Mouse (Mus musculus): ENCODE results near the gene Adarb1. TPM values are rescaled to one million over a fixed set of nuclear protein-coding genes. Genes with fewer than 3 reads are reported as not detected.

Gene Adarb1
- total and polyA plus RNA-seq, 3 experiments = 11.4 to 17.2 (median 17.1) TPM

DNA sequence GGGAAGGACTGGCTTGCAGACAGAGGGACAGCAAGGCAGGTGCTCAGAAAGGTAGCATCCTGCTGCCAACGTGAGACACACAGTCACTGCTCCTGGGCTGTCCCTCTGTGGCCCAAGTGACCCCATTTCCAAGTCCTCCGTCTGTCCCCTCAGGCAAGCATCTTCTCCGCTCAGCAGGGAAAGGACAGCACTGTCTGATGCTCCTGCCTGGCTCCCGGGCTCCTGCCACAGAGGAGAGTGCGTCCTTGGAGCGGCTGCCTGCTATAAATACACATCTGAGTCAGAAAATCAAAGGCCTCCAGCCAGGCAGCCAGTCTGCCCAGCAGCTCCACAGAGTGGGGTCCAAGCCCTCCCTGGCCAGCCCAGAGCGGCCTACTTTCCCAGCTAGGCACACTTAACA lies 38.4 kb upstream of the Adarb1 start:
- DNase-seq = peak; percentile 56 to 78
- intact Hi-C loops (cut with DNase I) = no loop called here
- peak overlapping the region; percentile 86 for H3K27ac ChIP-seq
- 60% methylated on average over 7 of the region's 7 CpGs for WGBS
- peak overlapping the region; percentile 16; the same call in 1 of the 2 replicates for H3K9ac ChIP-seq (ENCODE audit: low read depth, low read length)
- TF ChIP-seq CTCF (IDR thresholded peaks at IDR 0.05) (no peak), POLR2A (IDR thresholded peaks at IDR 0.05; ENCODE audit: insufficient read depth, low read depth, low read length) (peak; percentile 42; the same call in 1 of the 2 replicates), EP300 (IDR thresholded peaks at IDR 0.05; ENCODE audit: insufficient read depth, low read depth, low read length) (no peak)
- H3K36me3 ChIP-seq (ENCODE audit: control insufficient read depth, insufficient read depth, low read length) = no peaks in the 10 kb centered on the region; the same call in 1 of the 2 replicates
- peaks cover 15% of the 10 kb centered on the region for H3K4me1 ChIP-seq (ENCODE audit: control insufficient read depth, insufficient read depth, low read length)
- no peak overlapping the region for H3K4me3 ChIP-seq
- no peaks in the 10 kb centered on the region for H3K79me2 ChIP-seq (replicated peaks; ENCODE audit: control insufficient read depth, insufficient read depth, low read length)
- H3K27me3 ChIP-seq (ENCODE audit: control insufficient read depth, insufficient read depth, low read length) = no peaks in the 10 kb centered on the region

DNA sequence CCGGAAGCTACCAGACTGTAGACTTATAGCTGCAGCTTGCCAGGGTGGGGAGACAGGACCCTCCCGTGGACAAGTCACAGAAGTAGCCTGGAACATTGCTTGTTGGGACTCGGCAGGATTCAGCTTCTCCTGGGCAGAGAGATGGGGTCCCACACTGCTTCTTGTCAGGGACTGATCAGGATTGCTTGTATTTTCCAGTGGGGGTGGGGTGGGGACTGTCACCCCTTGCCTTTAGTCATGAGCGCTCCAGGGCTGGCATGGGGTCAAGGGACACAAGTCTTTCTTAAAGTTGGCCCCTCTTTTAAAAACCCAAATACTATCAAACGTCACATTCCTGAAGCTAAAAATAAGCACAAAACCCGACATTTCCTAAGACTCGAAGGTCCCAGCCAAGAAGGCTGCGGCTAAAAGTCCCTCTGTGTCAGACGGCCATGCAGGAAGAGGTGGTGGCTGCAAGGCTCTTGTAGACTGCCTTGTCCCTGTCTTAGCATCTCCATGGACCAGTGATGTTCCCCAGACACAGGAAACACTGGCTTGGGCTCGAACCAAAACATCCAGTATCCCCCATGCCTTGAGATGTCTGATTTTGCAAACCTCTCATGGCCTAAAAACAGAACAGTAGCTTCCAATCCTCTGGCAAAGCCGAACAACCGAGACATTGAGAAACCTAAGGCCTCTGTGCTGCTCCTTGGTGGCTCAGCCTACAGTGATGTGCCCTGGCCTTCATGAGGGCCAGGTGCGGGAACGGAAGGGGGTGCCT lies 37.4 kb upstream of the Adarb1 start:
- peak in 1 of 2 experiments; percentile 47 for DNase-seq

DNA sequence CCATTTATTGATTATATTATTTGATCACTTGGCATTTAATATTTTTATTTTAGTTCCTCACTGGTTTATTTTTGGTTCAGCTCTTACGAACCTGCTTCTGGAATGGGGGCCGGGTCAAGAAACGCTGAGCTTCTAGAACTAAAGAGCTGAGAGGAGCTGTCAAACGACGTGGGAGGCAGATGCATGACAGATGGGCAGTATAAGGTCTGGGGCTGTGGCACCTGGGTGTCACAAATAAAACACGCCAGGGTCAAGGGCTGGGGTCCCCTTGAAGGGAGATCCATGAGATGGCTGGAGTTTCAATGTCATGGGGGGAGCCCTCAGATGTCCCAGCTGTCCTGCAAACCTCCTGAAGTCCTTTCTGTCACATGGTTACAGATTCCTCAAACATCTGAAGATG lies 36.7 kb upstream of the Adarb1 start:
- Histone ChIP-seq H3K27me3 (ENCODE audit: control insufficient read depth, insufficient read depth, low read length) (no peaks in the 10 kb centered on the region), H3K4me3 (no peak overlapping the region), H3K9ac (ENCODE audit: low read depth, low read length) (no peak overlapping the region), H3K27ac (peak overlapping the region; percentile 86), H3K36me3 (ENCODE audit: control insufficient read depth, insufficient read depth, low read length) (no peaks in the 10 kb centered on the region; the same call in 1 of the 2 replicates), H3K79me2 (replicated peaks; ENCODE audit: control insufficient read depth, insufficient read depth, low read length) (no peaks in the 10 kb centered on the region), H3K4me1 (ENCODE audit: control insufficient read depth, insufficient read depth, low read length) (peaks cover 15% of the 10 kb centered on the region)
- TF ChIP-seq CTCF (IDR thresholded peaks at IDR 0.05) = no peak
- no peak for TF ChIP-seq EP300 (IDR thresholded peaks at IDR 0.05; ENCODE audit: insufficient read depth, low read depth, low read length)
- no peak for TF ChIP-seq POLR2A (IDR thresholded peaks at IDR 0.05; ENCODE audit: insufficient read depth, low read depth, low read length)
- no peak for DNase-seq
- WGBS = 64% methylated on average over 6 of the region's 6 CpGs
- intact Hi-C loops (cut with DNase I) = no loop called here

More for the DNA sequence above, 37.4 kb upstream of the Adarb1 start:
- intact Hi-C loops (cut with DNase I) = no loop called here
- no peaks in the 10 kb centered on the region; the same call in 1 of the 2 replicates for H3K36me3 ChIP-seq (ENCODE audit: control insufficient read depth, insufficient read depth, low read length)
- no peaks in the 10 kb centered on the region for H3K27me3 ChIP-seq (ENCODE audit: control insufficient read depth, insufficient read depth, low read length)
- TF ChIP-seq CTCF (IDR thresholded peaks at IDR 0.05) = no peak
- no peak for TF ChIP-seq POLR2A (IDR thresholded peaks at IDR 0.05; ENCODE audit: insufficient read depth, low read depth, low read length)
- TF ChIP-seq EP300 (IDR thresholded peaks at IDR 0.05; ENCODE audit: insufficient read depth, low read depth, low read length) = no peak
- H3K4me1 ChIP-seq (ENCODE audit: control insufficient read depth, insufficient read depth, low read length) = peaks cover 15% of the 10 kb centered on the region
- H3K4me3 ChIP-seq = no peak overlapping the region
- 44% methylated on average over 14 of the region's 14 CpGs for WGBS
- H3K79me2 ChIP-seq (replicated peaks; ENCODE audit: control insufficient read depth, insufficient read depth, low read length) = no peaks in the 10 kb centered on the region
- H3K9ac ChIP-seq (ENCODE audit: low read depth, low read length) = no peak overlapping the region
- H3K27ac ChIP-seq = peak overlapping the region; percentile 86

DNA sequence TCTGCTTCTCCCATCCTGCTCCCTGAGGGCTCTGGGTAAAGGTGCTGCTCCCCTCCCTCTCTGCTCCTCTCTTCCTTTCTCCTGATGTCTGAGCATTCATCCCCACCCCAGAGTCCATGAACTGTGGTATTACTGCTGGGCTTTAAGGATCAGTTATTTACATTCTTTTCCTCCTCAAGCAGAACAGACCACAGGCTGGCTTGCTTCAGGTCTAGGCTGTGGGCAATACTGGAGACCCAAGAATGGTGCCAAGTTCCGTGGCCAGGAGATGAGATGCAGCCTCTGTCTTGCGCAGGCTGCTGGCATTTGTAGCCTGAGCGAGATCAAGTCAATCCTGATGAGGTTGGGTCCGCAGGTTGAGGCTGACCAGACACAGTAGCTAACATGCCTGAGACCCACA lies 33.8 kb upstream of the Adarb1 start:
- H3K36me3 ChIP-seq (ENCODE audit: control insufficient read depth, insufficient read depth, low read length) = no peaks in the 10 kb centered on the region; the same call in 1 of the 2 replicates
- DNase-seq = no peak
- H3K9ac ChIP-seq (ENCODE audit: low read depth, low read length) = no peak overlapping the region
- WGBS = 98% methylated on average over 4 of the region's 4 CpGs
- no peaks in the 10 kb centered on the region for H3K79me2 ChIP-seq (replicated peaks; ENCODE audit: control insufficient read depth, insufficient read depth, low read length)
- no peak overlapping the region for H3K27ac ChIP-seq
- no peaks in the 10 kb centered on the region for H3K27me3 ChIP-seq (ENCODE audit: control insufficient read depth, insufficient read depth, low read length)
- no peak overlapping the region for H3K4me3 ChIP-seq
- TF ChIP-seq EP300 (IDR thresholded peaks at IDR 0.05; ENCODE audit: insufficient read depth, low read depth, low read length) (no peak), POLR2A (IDR thresholded peaks at IDR 0.05; ENCODE audit: insufficient read depth, low read depth, low read length) (no peak), CTCF (IDR thresholded peaks at IDR 0.05) (no peak)
- intact Hi-C loops (cut with DNase I) = no loop called here
- H3K4me1 ChIP-seq (ENCODE audit: control insufficient read depth, insufficient read depth, low read length) = peaks cover 31% of the 10 kb centered on the region

DNA sequence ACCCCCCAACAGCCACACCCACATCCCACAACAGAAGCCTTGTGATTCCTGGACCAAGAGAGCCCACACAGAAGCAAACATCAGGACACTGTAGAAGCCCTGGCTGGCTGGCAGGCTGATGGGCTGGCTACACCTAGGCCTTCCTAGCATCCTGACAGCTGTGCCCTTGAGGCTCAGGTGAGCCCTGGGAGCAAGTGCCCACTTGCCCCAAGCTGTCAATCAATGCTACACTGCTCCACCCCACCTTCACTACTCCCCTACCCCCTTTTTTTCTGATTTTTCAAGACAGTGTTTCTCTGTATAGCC lies 32.0 kb upstream of the Adarb1 start:
- H3K9ac ChIP-seq (ENCODE audit: low read depth, low read length) = no peak overlapping the region
- TF ChIP-seq CTCF (IDR thresholded peaks at IDR 0.05) = no peak
- no peak for TF ChIP-seq EP300 (IDR thresholded peaks at IDR 0.05; ENCODE audit: insufficient read depth, low read depth, low read length)
- no peak for TF ChIP-seq POLR2A (IDR thresholded peaks at IDR 0.05; ENCODE audit: insufficient read depth, low read depth, low read length)
- H3K4me3 ChIP-seq = no peak overlapping the region
- H3K27ac ChIP-seq = peak overlapping the region; percentile 77
- no peaks in the 10 kb centered on the region for H3K27me3 ChIP-seq (ENCODE audit: control insufficient read depth, insufficient read depth, low read length)
- intact Hi-C loops (cut with DNase I) = no loop called here
- no peaks in the 10 kb centered on the region; the same call in 1 of the 2 replicates for H3K36me3 ChIP-seq (ENCODE audit: control insufficient read depth, insufficient read depth, low read length)
- no peaks in the 10 kb centered on the region for H3K79me2 ChIP-seq (replicated peaks; ENCODE audit: control insufficient read depth, insufficient read depth, low read length)
- peaks cover 20% of the 10 kb centered on the region for H3K4me1 ChIP-seq (ENCODE audit: control insufficient read depth, insufficient read depth, low read length)
- no peak for DNase-seq

Data from heart, adult 2 months (tissue).